Mouse (Mus musculus) kidney, adult 9 months (tissue): ENCODE data around the gene Nat10.
A peak's percentile ranks its signal among the peaks of the same experiment; 100 is the strongest.

Experiments
- DNase-seq: peaks from one replicate; pipeline ENCODE4 v3.0.0; 2022

The Nat10 gene

GRCm38 (mm10) chr2:103690425-103690824, 70.6 kb downstream of the Nat10 start:
- DNase-seq = no peak

- DNase-seq = no peak
Observed at GRCm38 (mm10) chr2:103687888-103688287, 73.2 kb downstream of the Nat10 start.

- DNase-seq = no peak
Observed at GRCm38 (mm10) chr2:103687143-103687542, 73.9 kb downstream of the Nat10 start.

- no peak for DNase-seq
Observed at GRCm38 (mm10) chr2:103685581-103685980, 75.5 kb downstream of the Nat10 start.

- no peak for DNase-seq
Observed at GRCm38 (mm10) chr2:103684926-103685577, 76.0 kb downstream of the Nat10 start.

GRCm38 (mm10) chr2:103684431-103684830, 76.6 kb downstream of the Nat10 start:
- DNase-seq = no peak

- DNase-seq = peak; percentile 29
Observed at GRCm38 (mm10) chr2:103682927-103683442, 78.1 kb downstream of the Nat10 start.

GRCm38 (mm10) chr2:103682261-103682722, 78.8 kb downstream of the Nat10 start:
- DNase-seq = no peak

GRCm38 (mm10) chr2:103681149-103681548, 79.9 kb downstream of the Nat10 start:
- no peak for DNase-seq

GRCm38 (mm10) chr2:103680364-103681110, 80.5 kb downstream of the Nat10 start:
- DNase-seq = no peak

- no peak for DNase-seq
Observed at GRCm38 (mm10) chr2:103678433-103678832, 82.6 kb downstream of the Nat10 start.

- DNase-seq = no peak
Observed at GRCm38 (mm10) chr2:103677614-103678369, 83.3 kb downstream of the Nat10 start.

GRCm38 (mm10) chr2:103676808-103677207, 84.3 kb downstream of the Nat10 start:
- no peak for DNase-seq

- DNase-seq = no peak
Observed at GRCm38 (mm10) chr2:103675391-103675790, 85.7 kb downstream of the Nat10 start.

- DNase-seq = no peak
Observed at GRCm38 (mm10) chr2:103673609-103674008, 87.5 kb downstream of the Nat10 start.

GRCm38 (mm10) chr2:103672573-103673119, 88.4 kb downstream of the Nat10 start:
- no peak for DNase-seq
